Mouse (Mus musculus): ENCODE measurements around the gene Ifnl2. TPM values are rescaled to one million over a fixed set of nuclear protein-coding genes. Genes with fewer than 3 reads are reported as not detected.
"Not testable (repeated sequence)": the region's sequence is repeated elsewhere in the genome, so short reads cannot be mapped to it uniquely, and the experiment has no call there.

Ifnl2 gene
- polyA plus RNA-seq, 1 experiment from 2014 or later: not detected

DNA sequence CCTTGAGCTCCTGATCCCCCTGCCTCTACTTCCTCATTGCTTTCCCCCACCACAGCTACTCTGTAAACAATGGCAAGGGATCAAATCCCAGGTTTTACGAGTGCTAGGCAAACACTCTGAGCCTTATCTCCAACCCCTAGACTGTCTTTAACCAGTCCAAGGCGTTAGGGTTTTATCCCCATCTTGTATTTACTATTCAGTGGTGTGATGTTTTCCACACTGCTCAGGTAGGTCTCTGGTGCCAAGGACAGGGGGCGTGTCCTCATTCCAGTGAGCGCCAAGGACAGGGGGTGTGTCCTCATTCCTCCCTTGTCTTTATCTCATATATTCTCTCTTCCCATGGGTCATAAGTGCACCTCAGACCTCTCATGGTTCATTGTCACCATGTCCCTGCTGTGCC lies 30.3 kb upstream of the Ifnl2 start, which contains the start of gene Sycn:
Gene Sycn, plus strand, starts transcription at position 360 of the 400 bp plus-strand sequence.
- no peaks in the 10 kb centered on the region for H3K4me1 ChIP-seq (replicated peaks; ENCODE audit: control insufficient read depth, insufficient read depth, low read length)
- H3K36me3 ChIP-seq (ENCODE audit: control insufficient read depth, insufficient read depth): no peaks in the 10 kb centered on the region
- no peak within 1 kb of the TSS for H3K4me2 ChIP-seq (replicated peaks; ENCODE audit: low read depth)
- no peak within 1 kb of the TSS for H3K9ac ChIP-seq (ENCODE audit: low read depth, low read length)
- peaks cover 7% of the 10 kb centered on the region; the same call in 1 of the 2 replicates for H3K27me3 ChIP-seq (replicated peaks; ENCODE audit: control insufficient read depth, insufficient read depth, low read length)
- ATAC-seq: peak; percentile 20; the same call in 1 of the 2 replicates
- H3K9me3 ChIP-seq (ENCODE audit: control insufficient read depth): no peaks in the 10 kb centered on the region
- WGBS: 29% methylated on average over 4 of the region's 4 CpGs
- no peak within 1 kb of the TSS for H3K27ac ChIP-seq (ENCODE audit: low read depth, low read length)
- no peak within 1 kb of the TSS for H3K4me3 ChIP-seq (ENCODE audit: low read depth, low read length)
- no peak for TF ChIP-seq CTCF (IDR thresholded peaks at IDR 0.05; ENCODE audit: low read depth)

DNA sequence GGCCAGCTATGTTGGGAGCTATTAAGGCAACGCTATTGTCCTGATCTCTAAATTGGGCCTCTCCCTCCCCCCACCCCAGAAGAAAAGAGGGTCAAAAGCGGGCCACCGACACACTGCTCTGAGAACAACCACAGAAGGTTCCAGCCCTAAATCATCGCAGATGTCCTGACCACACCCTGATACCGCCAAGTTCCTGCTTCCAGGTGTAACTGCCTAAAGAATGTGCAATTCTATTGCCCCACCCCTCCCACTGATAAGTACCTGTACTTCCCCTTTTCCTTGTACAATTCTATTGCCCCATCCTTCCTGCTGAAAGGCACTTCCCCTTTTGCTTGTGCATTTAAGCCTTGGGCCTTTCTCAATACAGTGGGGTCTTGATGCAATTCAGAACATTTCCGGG lies 28.6 kb upstream of the Ifnl2 start:
- not testable (repeated sequence) for H3K9ac ChIP-seq (ENCODE audit: low read depth, low read length); ATAC-seq; H3K4me1 ChIP-seq (replicated peaks; ENCODE audit: control insufficient read depth, insufficient read depth, low read length); H3K9me3 ChIP-seq (ENCODE audit: control insufficient read depth); H3K27me3 ChIP-seq (replicated peaks; ENCODE audit: control insufficient read depth, insufficient read depth, low read length); H3K27ac ChIP-seq (ENCODE audit: low read depth, low read length); H3K4me3 ChIP-seq (ENCODE audit: low read depth, low read length); H3K4me2 ChIP-seq (replicated peaks; ENCODE audit: low read depth); H3K36me3 ChIP-seq (ENCODE audit: control insufficient read depth, insufficient read depth)
- WGBS: 62% methylated on average over 6 of the region's 6 CpGs

DNA sequence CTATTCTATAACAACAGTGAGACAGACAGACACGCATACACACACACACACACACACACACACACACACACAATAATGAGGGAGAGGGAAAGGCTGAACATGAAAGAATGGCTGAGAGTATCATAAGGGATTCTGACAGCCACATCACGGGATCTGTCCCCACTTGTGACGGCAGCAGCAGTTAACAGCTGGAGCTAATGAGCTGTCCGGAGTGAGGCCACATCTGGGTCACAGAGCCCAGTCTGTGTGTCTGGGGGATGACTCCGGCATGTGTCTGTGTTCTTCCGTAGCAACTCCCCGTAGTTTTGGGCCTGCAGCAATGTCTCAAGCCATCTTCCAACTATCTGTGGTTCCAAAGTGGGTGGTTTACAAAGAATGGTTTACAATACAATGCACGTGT lies 21.8 kb upstream of the Ifnl2 start:
- H3K4me1 ChIP-seq (replicated peaks; ENCODE audit: control insufficient read depth, insufficient read depth, low read length): no peaks in the 10 kb centered on the region
- H3K9me3 ChIP-seq (ENCODE audit: control insufficient read depth): no peaks in the 10 kb centered on the region
- H3K36me3 ChIP-seq (ENCODE audit: control insufficient read depth, insufficient read depth): no peaks in the 10 kb centered on the region
- no peak for ATAC-seq
- WGBS: 79% methylated on average over 8 of the region's 8 CpGs
- no peak overlapping the region for H3K27ac ChIP-seq (ENCODE audit: low read depth, low read length)
- no peaks in the 10 kb centered on the region for H3K27me3 ChIP-seq (replicated peaks; ENCODE audit: control insufficient read depth, insufficient read depth, low read length)
- H3K9ac ChIP-seq (ENCODE audit: low read depth, low read length): no peak overlapping the region
- no peak for TF ChIP-seq CTCF (IDR thresholded peaks at IDR 0.05; ENCODE audit: low read depth)
- no peak overlapping the region for H3K4me2 ChIP-seq (replicated peaks; ENCODE audit: low read depth)
- H3K4me3 ChIP-seq (ENCODE audit: low read depth, low read length): no peak overlapping the region

GRCm38 (mm10) chr7:28527922-28528719 lies 17.9 kb upstream of the Ifnl2 start:
- no peaks in the 10 kb centered on the region for H3K4me1 ChIP-seq (replicated peaks; ENCODE audit: control insufficient read depth, insufficient read depth, low read length)
- H3K4me2 ChIP-seq (replicated peaks; ENCODE audit: low read depth): no peak overlapping the region
- TF ChIP-seq CTCF (IDR thresholded peaks at IDR 0.05; ENCODE audit: low read depth): peak; percentile 93
- ATAC-seq: peak; percentile 74
- H3K36me3 ChIP-seq (ENCODE audit: control insufficient read depth, insufficient read depth): no peaks in the 10 kb centered on the region
- 7% methylated on average over 19 of the region's 19 CpGs for WGBS
- no peak overlapping the region for H3K4me3 ChIP-seq (ENCODE audit: low read depth, low read length)
- H3K27me3 ChIP-seq (replicated peaks; ENCODE audit: control insufficient read depth, insufficient read depth, low read length): no peaks in the 10 kb centered on the region
- H3K9ac ChIP-seq (ENCODE audit: low read depth, low read length): no peak overlapping the region
- H3K9me3 ChIP-seq (ENCODE audit: control insufficient read depth): no peaks in the 10 kb centered on the region
- no peak overlapping the region for H3K27ac ChIP-seq (ENCODE audit: low read depth, low read length)

DNA sequence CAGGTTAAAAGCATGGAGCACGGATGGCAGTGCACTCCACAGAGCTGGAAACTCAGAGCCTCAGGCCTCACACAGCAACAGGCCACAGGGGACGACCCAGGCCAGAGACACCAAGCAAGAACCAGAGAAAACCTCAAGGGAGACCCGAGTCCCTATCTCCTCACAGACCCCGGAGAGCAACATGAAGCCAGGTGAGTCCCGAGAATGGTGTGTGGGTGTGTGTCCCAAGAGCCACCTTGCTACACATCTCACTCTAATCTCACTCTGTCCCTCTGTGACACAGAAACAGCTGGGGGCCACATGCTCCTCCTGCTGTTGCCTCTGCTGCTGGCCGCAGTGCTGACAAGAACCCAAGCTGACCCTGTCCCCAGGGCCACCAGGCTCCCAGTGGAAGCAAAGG lies 12.3 kb upstream of the Ifnl2 start, which contains the start of gene Ifnl3:
Gene Ifnl3, plus strand, starts transcription at position 301 of the 400 bp plus-strand sequence.
- not testable (repeated sequence) for H3K4me1 ChIP-seq (replicated peaks; ENCODE audit: control insufficient read depth, insufficient read depth, low read length); H3K27me3 ChIP-seq (replicated peaks; ENCODE audit: control insufficient read depth, insufficient read depth, low read length); H3K4me2 ChIP-seq (replicated peaks; ENCODE audit: low read depth); H3K9me3 ChIP-seq (ENCODE audit: control insufficient read depth); H3K9ac ChIP-seq (ENCODE audit: low read depth, low read length); H3K27ac ChIP-seq (ENCODE audit: low read depth, low read length); H3K4me3 ChIP-seq (ENCODE audit: low read depth, low read length); H3K36me3 ChIP-seq (ENCODE audit: control insufficient read depth, insufficient read depth); ATAC-seq
- WGBS: 68% methylated on average over 5 of the region's 6 CpGs

- no peak overlapping the region for H3K27ac ChIP-seq (ENCODE audit: low read depth, low read length)
- no peaks in the 10 kb centered on the region for H3K27me3 ChIP-seq (replicated peaks; ENCODE audit: control insufficient read depth, insufficient read depth, low read length)
- H3K4me1 ChIP-seq (replicated peaks; ENCODE audit: control insufficient read depth, insufficient read depth, low read length): no peaks in the 10 kb centered on the region
- no peak for TF ChIP-seq CTCF (IDR thresholded peaks at IDR 0.05; ENCODE audit: low read depth)
- no peaks in the 10 kb centered on the region for H3K9me3 ChIP-seq (ENCODE audit: control insufficient read depth)
- no peak overlapping the region for H3K4me3 ChIP-seq (ENCODE audit: low read depth, low read length)
- no peak for ATAC-seq
- no peaks in the 10 kb centered on the region for H3K36me3 ChIP-seq (ENCODE audit: control insufficient read depth, insufficient read depth)
- WGBS: 68% methylated on average over 8 of the region's 8 CpGs
- H3K9ac ChIP-seq (ENCODE audit: low read depth, low read length): no peak overlapping the region
- no peak overlapping the region for H3K4me2 ChIP-seq (replicated peaks; ENCODE audit: low read depth)
Measured at GRCm38 (mm10) chr7:28511441-28511840, 1.2 kb upstream of the Ifnl2 start.

DNA sequence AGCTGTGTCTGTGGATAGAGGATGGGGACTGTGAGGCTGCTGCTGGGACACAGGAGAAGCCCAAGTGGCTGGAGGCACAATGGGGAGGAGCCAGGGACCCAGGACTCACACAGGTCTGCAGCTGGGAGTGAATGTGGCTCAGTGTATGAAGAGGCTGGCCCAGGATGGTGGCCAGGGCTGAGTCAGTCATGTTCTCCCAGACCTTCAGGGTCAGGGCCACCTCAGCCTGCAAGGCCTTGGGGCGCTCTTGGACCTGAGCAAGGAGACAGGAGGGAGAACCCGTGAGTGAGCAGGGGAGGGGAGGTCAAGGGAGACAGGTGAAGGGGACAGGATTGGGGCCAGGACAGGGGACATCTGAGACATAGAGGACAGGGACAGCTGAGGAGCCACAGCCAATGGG lies 1.1 kb downstream of the Ifnl2 start:
- not testable (repeated sequence) for H3K9ac ChIP-seq (ENCODE audit: low read depth, low read length); H3K4me3 ChIP-seq (ENCODE audit: low read depth, low read length); H3K4me1 ChIP-seq (replicated peaks; ENCODE audit: control insufficient read depth, insufficient read depth, low read length); H3K27ac ChIP-seq (ENCODE audit: low read depth, low read length); H3K27me3 ChIP-seq (replicated peaks; ENCODE audit: control insufficient read depth, insufficient read depth, low read length); H3K36me3 ChIP-seq (ENCODE audit: control insufficient read depth, insufficient read depth); ATAC-seq; H3K9me3 ChIP-seq (ENCODE audit: control insufficient read depth); H3K4me2 ChIP-seq (replicated peaks; ENCODE audit: low read depth)
- 100% methylated on average over 1 of the region's 2 CpGs for WGBS

All from intestine, postnatal 0 days (tissue).